Mouse (Mus musculus) liver, embryonic 16.5 days (tissue): Measurements from ENCODE around the gene Pla2g16. TPM values are rescaled to one million over a fixed set of nuclear protein-coding genes. Genes with fewer than 3 reads are reported as not detected.

ENCODE experiments used
- polyA plus RNA-seq: library from polyadenylated mRNA; unstranded; fragments of >200 nt; fragmentation: Nextera tagmentation; extraction: Ambion mirVana; gene quantifications from 2 replicates; pipeline ENCODE4 v1.2.1, GENCODE M21; 2015

The Pla2g16 gene
- polyA plus RNA-seq, 1 experiment from 2014 or later: 18.8 TPM

Other genes starting within 250 kb of the Pla2g16 start
- gene Mark2, start 215.6 kb upstream of the Pla2g16 start, polyA plus RNA-seq: 13.8 and 15.3 TPM in 2 replicates
- 2.7 and 2.8 TPM in 2 replicates for gene Spindoc, start 174.5 kb upstream of the Pla2g16 start, polyA plus RNA-seq
- 0.55 and 0.61 TPM in 2 replicates for gene 2700081O15Rik, start 139.8 kb upstream of the Pla2g16 start, polyA plus RNA-seq
- 59.7 and 63.8 TPM in 2 replicates for gene Rtn3, start 74.2 kb upstream of the Pla2g16 start, polyA plus RNA-seq
- 5.5 and 5.6 TPM in 2 replicates for gene Atl3, start 63.4 kb upstream of the Pla2g16 start, polyA plus RNA-seq
- gene Lgals12, start 49.7 kb downstream of the Pla2g16 start, polyA plus RNA-seq: 0.05 TPM in 1 of 2 replicates, not detected in the other
- not detected in 2 replicates for gene Hrasls5, start 55.1 kb downstream of the Pla2g16 start, polyA plus RNA-seq
- gene Slc22a19, start 153.9 kb downstream of the Pla2g16 start, polyA plus RNA-seq: not detected in 2 replicates
- gene Slc22a26, start 245.2 kb downstream of the Pla2g16 start, polyA plus RNA-seq: not detected in 2 replicates